Mouse (Mus musculus) bone marrow, adult 2 months (tissue): ENCODE results near the gene Tnpo3. TPM values are rescaled to one million over a fixed set of nuclear protein-coding genes. Genes with fewer than 3 reads are reported as not detected.
"Not testable (repeated sequence)": the region's sequence is repeated elsewhere in the genome, so short reads cannot be mapped to it uniquely, and the experiment has no call there.

Experiments used
- H3K27ac ChIP-seq: fragments of 200-500 bp; 2 replicates; pipeline ENCODE4 v1.5.1; 2012; ENCODE audit warnings: low read depth, mild to moderate bottlenecking, control low read depth, inconsistent platforms, low read length; ENCODE audit not compliant: control insufficient read depth, poor library complexity, insufficient read depth
- H3K4me1 ChIP-seq: fragments of 200-500 bp; 2 replicates; pipeline ENCODE4 v1.6.1; 2011; ENCODE audit warnings: low read length; ENCODE audit not compliant: control insufficient read depth, insufficient read depth
- H3K4me3 ChIP-seq: fragments of 200-500 bp; replicated peaks from 2 replicates; pipeline ENCODE3; 2011; ENCODE audit warnings: mild to moderate bottlenecking, low read depth, low read length, control low read depth; ENCODE audit not compliant: control insufficient read depth
- CTCF ChIP-seq: fragments of 200-500 bp; IDR thresholded peaks from 2 replicates; pipeline ENCODE4 v1.5.1; 2011; ENCODE audit warnings: low read length, control low read depth; ENCODE audit not compliant: control insufficient read depth, insufficient read depth
- POLR2A ChIP-seq: fragments of 200-500 bp; IDR thresholded peaks from 2 replicates; pipeline ENCODE4 v1.6.1; 2011; ENCODE audit warnings: low read depth, mild to moderate bottlenecking, control low read depth, low read length, borderline replicate concordance; ENCODE audit not compliant: control insufficient read depth
- WGBS: fragments of 180-500 bp; shearing (Covaris S2); methylation state at CpG from one replicate; pipeline ENCODE4 v1.1.7; 2018; 5-methylcytosine and 5-hydroxymethylcytosine counted together
- polyA plus RNA-seq: library from polyadenylated mRNA; stranded (reverse); fragments of >200 nt; gene quantifications from 2 replicates; pipeline ENCODE4 v1.2.4, GENCODE M21; 2011; ENCODE audit warnings: low replicate concordance; ENCODE audit not compliant: missing spikeins, insufficient read depth, insufficient read length

Gene Tnpo3
- polyA plus RNA-seq, 1 experiment = 33.0 TPM

- H3K27ac ChIP-seq = no peak overlapping the region
- TF ChIP-seq POLR2A = no peak
- no peak for TF ChIP-seq CTCF
- 40% methylated on average over 2 of the region's 2 CpGs for WGBS
- no peaks in the 10 kb centered on the region for H3K4me1 ChIP-seq
- no peak overlapping the region for H3K4me3 ChIP-seq
Measured at GRCm38 (mm10) chr6:29627756-29628155, 18.1 kb upstream of the Tnpo3 start.

GRCm38 (mm10) chr6:29623857-29624256, 14.2 kb upstream of the Tnpo3 start:
- Histone ChIP-seq H3K4me3 (no peak overlapping the region), H3K4me1 (no peaks in the 10 kb centered on the region), H3K27ac (no peak overlapping the region)
- 4% methylated on average over 2 of the region's 2 CpGs for WGBS
- TF ChIP-seq CTCF = no peak

- no peak for TF ChIP-seq POLR2A
- TF ChIP-seq CTCF = no peak
- Histone ChIP-seq H3K4me3 (no peak overlapping the region), H3K4me1 (no peaks in the 10 kb centered on the region), H3K27ac (no peak overlapping the region)
- WGBS = 75% methylated on average over 6 of the region's 6 CpGs
Measured at GRCm38 (mm10) chr6:29622273-29622672, 12.6 kb upstream of the Tnpo3 start.

GRCm38 (mm10) chr6:29620840-29621543, 11.3 kb upstream of the Tnpo3 start:
- 69% methylated on average over 17 of the region's 17 CpGs for WGBS
- H3K27ac ChIP-seq = no peak overlapping the region
- H3K4me1 ChIP-seq = no peaks in the 10 kb centered on the region

GRCm38 (mm10) chr6:29620176-29620575, 10.5 kb upstream of the Tnpo3 start:
- H3K4me3 ChIP-seq = no peak overlapping the region
- no peak overlapping the region for H3K27ac ChIP-seq
- no peaks in the 10 kb centered on the region for H3K4me1 ChIP-seq
- TF ChIP-seq CTCF (no peak), POLR2A (no peak)
- 53% methylated on average over 3 of the region's 3 CpGs for WGBS

More at GRCm38 (mm10) chr6:29620840-29621543, 11.3 kb upstream of the Tnpo3 start:
- no peak overlapping the region for H3K4me3 ChIP-seq
- no peak for TF ChIP-seq CTCF

GRCm38 (mm10) chr6:29610020-29610640, 443 bp upstream of the Tnpo3 start:
- H3K27ac ChIP-seq = peak overlapping the region; percentile 82
- H3K4me1 ChIP-seq = not testable (repeated sequence)
- WGBS = 12% methylated on average over 13 of the region's 13 CpGs
- H3K4me3 ChIP-seq = peak overlapping the region; percentile 94

- Histone ChIP-seq H3K27ac (no peak overlapping the region), H3K4me3 (no peak overlapping the region), H3K4me1 (no peaks in the 10 kb centered on the region)
- TF ChIP-seq POLR2A (no peak), CTCF (no peak)
Measured at GRCm38 (mm10) chr6:29600188-29600587, 9.5 kb downstream of the Tnpo3 start.

GRCm38 (mm10) chr6:29595656-29596055, 14.0 kb downstream of the Tnpo3 start:
- 58% methylated on average over 2 of the region's 2 CpGs for WGBS
- Histone ChIP-seq H3K4me3 (no peak overlapping the region), H3K4me1 (no peaks in the 10 kb centered on the region), H3K27ac (no peak overlapping the region)
- no peak for TF ChIP-seq CTCF
- TF ChIP-seq POLR2A = no peak

- no peak for TF ChIP-seq POLR2A
- no peak for TF ChIP-seq CTCF
- Histone ChIP-seq H3K4me1 (no peaks in the 10 kb centered on the region), H3K27ac (no peak overlapping the region), H3K4me3 (no peak overlapping the region)
- WGBS = 92% methylated on average over 3 of the region's 3 CpGs
Measured at GRCm38 (mm10) chr6:29581202-29581601, 28.5 kb downstream of the Tnpo3 start.
